Comparison of ENCODE assay signal across 9 mouse cellular contexts in the genomic region with DNA sequence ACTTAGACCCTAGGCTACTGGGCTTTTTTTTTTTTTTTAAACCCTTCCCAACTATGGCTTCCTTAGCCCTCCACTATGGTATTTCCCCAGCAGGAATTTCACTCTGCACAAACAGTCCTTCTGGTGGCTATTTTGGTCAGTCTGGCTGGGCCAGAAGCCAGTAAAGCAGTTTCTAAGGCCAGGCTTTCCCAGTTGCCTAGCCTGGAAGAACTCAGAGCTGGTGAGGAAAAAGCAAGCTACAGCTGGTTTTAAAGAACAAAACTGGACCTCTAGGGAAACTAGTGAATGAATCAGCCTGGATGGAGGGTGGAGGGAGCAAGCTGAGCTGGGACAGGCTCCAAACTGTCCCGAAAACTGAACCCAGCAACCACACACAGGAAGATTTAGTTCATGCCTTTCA. TPM values are rescaled to one million over a fixed set of nuclear protein-coding genes. Genes with fewer than 3 reads are reported as not detected.
DNase-seq lines count a peak whose midpoint lies in the region; ATAC-seq lines count a peak whose summit lies in the region.
"Had no signal": no experiment of that assay in that cellular context is flagged by ENCODE, and none has a peak within 500 bp of the region (broad histone marks: within the 10 kb centered on the region; RNA-seq: fewer than 3 reads in every experiment).

No protein-coding gene starts in this region.

- no peak overlapping the region for H3K4me2 ChIP-seq in intestine, embryonic 16.5 days (ENCODE audit: low read depth, low read length)
- H3K4me2 ChIP-seq in liver, embryonic 16.5 days (ENCODE audit: low read depth, low read length) = peak overlapping the region; percentile 38

- no peak overlapping the region for H3K4me3 ChIP-seq in intestine, embryonic 16.5 days (ENCODE audit: low read length)
- H3K4me3 ChIP-seq in liver, embryonic 16.5 days (ENCODE audit: low read depth, low read length) = no peak overlapping the region

- H3K9ac ChIP-seq in intestine, embryonic 16.5 days (ENCODE audit: low read depth, low read length) = peak overlapping the region; percentile 37; the same call in 1 of the 2 replicates
- H3K9ac ChIP-seq in liver, embryonic 16.5 days (ENCODE audit: low read depth, low read length) = peak overlapping the region; percentile 39

- H3K9me3 ChIP-seq in intestine, embryonic 16.5 days (ENCODE audit: control insufficient read depth, low read length) = no peaks in the 10 kb centered on the region
- no peaks in the 10 kb centered on the region for H3K9me3 ChIP-seq in liver, embryonic 16.5 days (replicated peaks; ENCODE audit: control insufficient read depth, low read length)

- no peak; the same call in 1 of the 2 replicates for ATAC-seq in intestine, embryonic 16.5 days
- no peak for ATAC-seq in liver, embryonic 16.5 days (ENCODE audit: low read depth)

- peak overlapping the region; percentile 61 for H3K27ac ChIP-seq in intestine, embryonic 16.5 days (ENCODE audit: low read length)
- H3K27ac ChIP-seq in liver, embryonic 16.5 days (ENCODE audit: low read length) = peak overlapping the region; percentile 87

- peak; percentile 68 for DNase-seq in adrenal gland, postnatal 14 days
- no peak for DNase-seq in adrenal gland, adult 8-10 months
- peak; percentile 62 for DNase-seq in Muller cell, postnatal 12 days (ENCODE audit: inconsistent ontology term)
- DNase-seq in gastrocnemius, adult 8-10 months (ENCODE audit: low spot score in 2 of 2) = peak; percentile 79 to 84
- DNase-seq in yolk sac, embryonic 10.5 days (ENCODE audit: low spot score) = peak; percentile 49
- DNase-seq in thymus, postnatal 10 days (ENCODE audit: low spot score in 2 of 2) = no peak

- H3K4me1 ChIP-seq in intestine, embryonic 16.5 days (ENCODE audit: control insufficient read depth, insufficient read depth, low read length) = peaks cover 34% of the 10 kb centered on the region
- peaks cover 55% of the 10 kb centered on the region for H3K4me1 ChIP-seq in liver, embryonic 16.5 days (ENCODE audit: control insufficient read depth, low read depth, low read length)

- WGBS in intestine, embryonic 16.5 days = 33% methylated on average over 1 of the region's 1 CpGs
- WGBS in liver, embryonic 16.5 days (ENCODE audit: insufficient replicate concordance) = 56% methylated on average over 1 of the region's 1 CpGs

- H3K36me3 ChIP-seq in intestine, embryonic 16.5 days (ENCODE audit: control insufficient read depth, insufficient read depth, low read length) = no peaks in the 10 kb centered on the region
- H3K36me3 ChIP-seq in liver, embryonic 16.5 days (ENCODE audit: control insufficient read depth, insufficient read depth) = no peaks in the 10 kb centered on the region

- H3K27me3 ChIP-seq in intestine, embryonic 16.5 days (replicated peaks; ENCODE audit: control insufficient read depth, insufficient read depth, low read length) = no peaks in the 10 kb centered on the region
- no peaks in the 10 kb centered on the region for H3K27me3 ChIP-seq in liver, embryonic 16.5 days (ENCODE audit: control insufficient read depth, insufficient read depth, low read depth, low read length)

RNA-seq across cellular contexts. Expression of gene Sp2, which starts 13.0 kb away (rescaled TPM):
- total RNA-seq in adrenal gland, postnatal 14 days (2021) = 15.5 and 18.3 TPM in 2 replicates
- total RNA-seq in adrenal gland, adult 8-10 months (2022) = 10 to 100 TPM; 13.8 to 21.0 (median 16.4) TPM
- total RNA-seq in gastrocnemius, adult 8-10 months (2022) = 10 to 100 TPM in 2 of 4 experiments, 1 to 10 TPM in 2; 8.6 to 12.5 (median 10.4) TPM
- 13.2 and 13.8 TPM in 2 replicates for polyA plus RNA-seq in intestine, embryonic 16.5 days (2015; fragmentation: Nextera tagmentation; extraction: Ambion mirVana)
- 15.8 and 18.6 TPM in 2 replicates for polyA plus RNA-seq in liver, embryonic 16.5 days (2015; fragmentation: Nextera tagmentation; extraction: Ambion mirVana)

RNA-seq across cellular contexts. Expression of gene Pnpo, which starts 26.0 kb away (rescaled TPM):
- 28.3 and 31.9 TPM in 2 replicates for total RNA-seq in adrenal gland, postnatal 14 days (2021)
- 10 to 100 TPM; 34.5 to 43.3 (median 39.4) TPM for total RNA-seq in adrenal gland, adult 8-10 months (2022)
- 1 to 10 TPM; 7.4 to 9.3 (median 8.0) TPM for total RNA-seq in gastrocnemius, adult 8-10 months (2022)
- 125 and 141 TPM in 2 replicates for polyA plus RNA-seq in intestine, embryonic 16.5 days (2015; fragmentation: Nextera tagmentation; extraction: Ambion mirVana)
- 688 and 719 TPM in 2 replicates for polyA plus RNA-seq in liver, embryonic 16.5 days (2015; fragmentation: Nextera tagmentation; extraction: Ambion mirVana)

RNA-seq across cellular contexts. Expression of gene Prr15l, which starts 41.8 kb away (rescaled TPM):
- 0.37 TPM in 1 of 2 replicates, not detected in the other for total RNA-seq in adrenal gland, postnatal 14 days (2021)
- under 1 TPM in 3 of 4 experiments, not detected in 1; 0.28 to 0.70 (median 0.32) TPM for total RNA-seq in adrenal gland, adult 8-10 months (2022)
- not detected for total RNA-seq in gastrocnemius, adult 8-10 months (2022)
- 116 and 121 TPM in 2 replicates for polyA plus RNA-seq in intestine, embryonic 16.5 days (2015; fragmentation: Nextera tagmentation; extraction: Ambion mirVana)
- 4.8 and 7.1 TPM in 2 replicates for polyA plus RNA-seq in liver, embryonic 16.5 days (2015; fragmentation: Nextera tagmentation; extraction: Ambion mirVana)
- total RNA-seq: gastrocnemius, postnatal 4 days had no signal

RNA-seq across cellular contexts. Expression of gene Sp6, which starts 43.4 kb away (rescaled TPM):
- 0.22 and 0.30 TPM in 2 replicates for total RNA-seq in adrenal gland, postnatal 14 days (2021)
- under 1 TPM; 0.28 to 0.94 (median 0.61) TPM for total RNA-seq in adrenal gland, adult 8-10 months (2022)
- total RNA-seq in gastrocnemius, adult 8-10 months (2022) = under 1 TPM in 2 of 4 experiments, not detected in 2; 0.07 to 0.13 TPM
- not detected in 2 replicates for polyA plus RNA-seq in intestine, embryonic 16.5 days (2015; fragmentation: Nextera tagmentation; extraction: Ambion mirVana)
- not detected in 2 replicates for polyA plus RNA-seq in liver, embryonic 16.5 days (2015; fragmentation: Nextera tagmentation; extraction: Ambion mirVana)

RNA-seq across cellular contexts. Expression of gene Cdk5rap3, which starts 53.5 kb away (rescaled TPM):
- 48.6 and 49.9 TPM in 2 replicates for total RNA-seq in adrenal gland, postnatal 14 days (2021)
- 10 to 100 TPM; 55.2 to 82.1 (median 71.5) TPM for total RNA-seq in adrenal gland, adult 8-10 months (2022)
- total RNA-seq in gastrocnemius, adult 8-10 months (2022) = 10 to 100 TPM; 23.0 to 30.7 (median 27.9) TPM
- polyA plus RNA-seq in intestine, embryonic 16.5 days (2015; fragmentation: Nextera tagmentation; extraction: Ambion mirVana) = 68.1 and 70.1 TPM in 2 replicates
- polyA plus RNA-seq in liver, embryonic 16.5 days (2015; fragmentation: Nextera tagmentation; extraction: Ambion mirVana) = 36.9 and 38.8 TPM in 2 replicates

Comparison
In these comparisons a context has a peak if more than half of its experiments do, and no peak if none do; other contexts are left out.
1. DNase-seq: peak in adrenal gland, postnatal 14 days (single experiment), Muller cell, postnatal 12 days (single experiment), gastrocnemius, adult 8-10 months (2 of 2) and yolk sac, embryonic 10.5 days (single experiment); none in adrenal gland, adult 8-10 months (single experiment) and thymus, postnatal 10 days (0 of 2).